Mouse (Mus musculus) liver, embryonic 16.5 days (tissue): ENCODE data around the gene Gjc3. TPM values are rescaled to one million over a fixed set of nuclear protein-coding genes. Genes with fewer than 3 reads are reported as not detected.

Experiments
- ATAC-seq: fragments of 200-750 bp; cut with Nextera tagmentation; 2 replicates; pipeline ENCODE4 v1.8.0; 2017; ENCODE audit warnings: low read depth, mild to moderate bottlenecking, moderate number of reproducible peaks, moderate library complexity
- H3K27ac ChIP-seq: fragments of 300-500 bp; sonication (generic); 2 replicates; pipeline ENCODE4 v1.5.1; 2014; ENCODE audit warnings: mild to moderate bottlenecking, low read length
- H3K27me3 ChIP-seq: fragments of 300-500 bp; sonication (generic); 2 replicates; pipeline ENCODE4 v1.6.1; 2014; ENCODE audit warnings: low read depth, low read length, mixed read lengths; ENCODE audit not compliant: control insufficient read depth, insufficient read depth
- H3K36me3 ChIP-seq: fragments of 300-500 bp; sonication (generic); 2 replicates; pipeline ENCODE4 v1.6.1; 2014; ENCODE audit warnings: mild to moderate bottlenecking; ENCODE audit not compliant: control insufficient read depth, insufficient read depth
- H3K4me1 ChIP-seq: fragments of 300-500 bp; sonication (generic); 2 replicates; pipeline ENCODE4 v1.6.1; 2014; ENCODE audit warnings: low read depth, low read length, mixed read lengths; ENCODE audit not compliant: control insufficient read depth
- H3K4me2 ChIP-seq: fragments of 300-500 bp; sonication (generic); 2 replicates; pipeline ENCODE4 v1.6.1; 2014; ENCODE audit warnings: low read depth, low read length, mixed read lengths
- H3K4me3 ChIP-seq: fragments of 300-500 bp; sonication (generic); 2 replicates; pipeline ENCODE4 v1.5.1; 2014; ENCODE audit warnings: low read depth, mild to moderate bottlenecking, low read length
- H3K9ac ChIP-seq: fragments of 300-500 bp; sonication (generic); 2 replicates; pipeline ENCODE4 v1.6.1; 2014; ENCODE audit warnings: low read depth, low read length
- H3K9me3 ChIP-seq: fragments of 300-500 bp; sonication (generic); replicated peaks from 2 replicates; pipeline ENCODE4 v1.6.1; 2016; ENCODE audit warnings: low read length; ENCODE audit not compliant: control insufficient read depth
- WGBS: fragments of 180-500 bp; shearing (Covaris S2); extraction: QIAGEN DNeasy Blood & Tissue Kit; methylation state at CpG from one replicate; pipeline ENCODE4 v1.1.7; 2014; ENCODE audit not compliant: insufficient replicate concordance; 5-methylcytosine and 5-hydroxymethylcytosine counted together
- polyA plus RNA-seq: library from polyadenylated mRNA; unstranded; fragments of >200 nt; fragmentation: Nextera tagmentation; extraction: Ambion mirVana; gene quantifications from 2 replicates; pipeline ENCODE4 v1.2.1, GENCODE M21; 2015

Gjc3 gene
- polyA plus RNA-seq, 1 experiment from 2014 or later, result not detected

- H3K9ac ChIP-seq, result no peak overlapping the region
- H3K4me1 ChIP-seq, result no peaks in the 10 kb centered on the region
- 43% methylated on average over 3 of the region's 3 CpGs for WGBS
- no peaks in the 10 kb centered on the region for H3K9me3 ChIP-seq
- no peaks in the 10 kb centered on the region for H3K36me3 ChIP-seq
- H3K4me2 ChIP-seq, result no peak overlapping the region
- ATAC-seq, result no peak
- no peak overlapping the region for H3K4me3 ChIP-seq
- H3K27me3 ChIP-seq, result no peaks in the 10 kb centered on the region
- H3K27ac ChIP-seq, result no peak overlapping the region
Observed at GRCm38 (mm10) chr5:137973738-137974137, 10.8 kb upstream of the Gjc3 start.

DNA sequence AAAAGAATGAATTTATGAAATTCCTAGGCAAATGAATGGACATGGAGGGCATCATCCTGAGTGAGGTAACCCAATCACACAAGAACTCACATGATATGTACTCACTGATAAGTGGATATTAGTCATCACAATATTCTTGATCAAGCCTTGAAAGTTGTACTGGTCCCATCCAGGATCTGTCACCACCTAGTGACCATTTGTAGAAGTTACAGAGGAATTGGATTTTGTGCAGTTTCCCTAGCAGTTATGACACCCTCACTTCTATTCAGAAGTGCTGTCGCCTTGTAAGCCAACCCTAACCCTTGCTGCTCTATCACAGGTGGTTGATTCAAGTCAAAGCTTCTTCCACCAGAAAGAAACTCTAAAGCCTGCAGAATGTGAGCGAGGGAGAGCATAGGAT lies 10.3 kb upstream of the Gjc3 start:
- Histone ChIP-seq H3K9me3 (no peaks in the 10 kb centered on the region), H3K4me2 (no peak overlapping the region), H3K4me3 (no peak overlapping the region), H3K36me3 (no peaks in the 10 kb centered on the region), H3K4me1 (no peaks in the 10 kb centered on the region), H3K27ac (no peak overlapping the region), H3K9ac (no peak overlapping the region), H3K27me3 (no peaks in the 10 kb centered on the region)
- 43% methylated on average over 2 of the region's 2 CpGs for WGBS
- no peak for ATAC-seq

- Histone ChIP-seq H3K9me3 (no peaks in the 10 kb centered on the region), H3K4me3 (no peak overlapping the region), H3K36me3 (no peaks in the 10 kb centered on the region), H3K27me3 (no peaks in the 10 kb centered on the region), H3K27ac (no peak overlapping the region), H3K4me1 (no peaks in the 10 kb centered on the region), H3K4me2 (no peak overlapping the region), H3K9ac (no peak overlapping the region)
- no peak for ATAC-seq
Observed at GRCm38 (mm10) chr5:137966492-137966891, 3.6 kb upstream of the Gjc3 start.

DNA sequence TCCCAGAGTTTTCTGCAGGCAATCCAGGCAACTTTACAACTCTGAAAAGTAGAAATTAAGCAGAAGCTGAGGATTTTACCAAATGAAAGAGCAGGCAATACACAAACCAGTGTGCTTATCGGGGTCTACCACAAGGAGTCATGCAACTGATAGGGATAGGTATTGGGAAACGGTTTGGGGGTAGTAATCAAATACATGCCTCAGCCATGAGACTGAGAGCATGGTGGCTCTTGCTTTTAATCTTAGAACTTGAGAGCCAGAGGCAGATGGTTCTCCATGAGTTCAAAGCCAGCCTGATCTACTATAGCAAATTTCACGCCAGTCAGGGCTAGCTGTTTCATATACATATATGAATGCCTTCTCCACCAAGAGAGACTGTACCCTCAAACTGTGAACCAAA lies 6.5 kb downstream of the Gjc3 start:
- no peak overlapping the region for H3K9ac ChIP-seq
- H3K4me3 ChIP-seq, result no peak overlapping the region
- H3K4me1 ChIP-seq, result no peaks in the 10 kb centered on the region
- H3K27me3 ChIP-seq, result no peaks in the 10 kb centered on the region
- no peaks in the 10 kb centered on the region for H3K36me3 ChIP-seq
- ATAC-seq, result no peak
- WGBS, result 54% methylated on average over 3 of the region's 3 CpGs
- no peak overlapping the region for H3K27ac ChIP-seq
- no peak overlapping the region for H3K4me2 ChIP-seq
- H3K9me3 ChIP-seq, result no peaks in the 10 kb centered on the region

GRCm38 (mm10) chr5:137951218-137951617 lies 11.7 kb downstream of the Gjc3 start:
- Histone ChIP-seq H3K27ac (no peak overlapping the region), H3K27me3 (no peaks in the 10 kb centered on the region), H3K4me3 (no peak overlapping the region), H3K4me2 (no peak overlapping the region), H3K36me3 (no peaks in the 10 kb centered on the region), H3K9ac (no peak overlapping the region), H3K4me1 (no peaks in the 10 kb centered on the region), H3K9me3 (no peaks in the 10 kb centered on the region)
- ATAC-seq, result no peak
- WGBS, result 27% methylated on average over 6 of the region's 6 CpGs

DNA sequence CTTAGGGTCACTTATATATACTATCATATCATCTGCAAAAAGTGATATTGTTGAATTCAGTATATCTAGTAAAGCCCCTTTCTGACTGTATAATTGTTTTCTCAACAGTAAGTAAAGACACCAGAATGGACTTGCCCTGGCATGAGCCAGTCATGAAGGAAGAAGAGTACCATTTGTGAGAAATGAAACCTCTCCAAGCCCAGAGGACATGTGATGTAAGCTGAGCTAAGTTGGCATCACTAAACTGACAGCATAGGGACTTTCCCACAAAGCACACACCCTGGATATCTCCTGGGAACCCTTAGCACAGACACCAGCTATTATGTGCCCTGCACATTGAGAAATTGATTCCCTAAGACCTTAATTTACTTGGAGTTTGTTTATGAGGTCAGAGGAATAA lies 15.6 kb downstream of the Gjc3 start:
- Histone ChIP-seq H3K9me3 (no peaks in the 10 kb centered on the region), H3K4me3 (no peak overlapping the region), H3K27ac (no peak overlapping the region), H3K36me3 (no peaks in the 10 kb centered on the region), H3K9ac (no peak overlapping the region), H3K4me2 (no peak overlapping the region), H3K4me1 (no peaks in the 10 kb centered on the region), H3K27me3 (no peaks in the 10 kb centered on the region)
- ATAC-seq, result no peak

GRCm38 (mm10) chr5:137943133-137943532 lies 19.8 kb downstream of the Gjc3 start:
- no peak for ATAC-seq
- Histone ChIP-seq H3K27ac (no peak overlapping the region), H3K4me1 (no peaks in the 10 kb centered on the region), H3K4me3 (no peak overlapping the region), H3K36me3 (no peaks in the 10 kb centered on the region), H3K9me3 (no peaks in the 10 kb centered on the region), H3K27me3 (no peaks in the 10 kb centered on the region), H3K4me2 (no peak overlapping the region), H3K9ac (no peak overlapping the region)
- 45% methylated on average over 1 of the region's 1 CpGs for WGBS

DNA sequence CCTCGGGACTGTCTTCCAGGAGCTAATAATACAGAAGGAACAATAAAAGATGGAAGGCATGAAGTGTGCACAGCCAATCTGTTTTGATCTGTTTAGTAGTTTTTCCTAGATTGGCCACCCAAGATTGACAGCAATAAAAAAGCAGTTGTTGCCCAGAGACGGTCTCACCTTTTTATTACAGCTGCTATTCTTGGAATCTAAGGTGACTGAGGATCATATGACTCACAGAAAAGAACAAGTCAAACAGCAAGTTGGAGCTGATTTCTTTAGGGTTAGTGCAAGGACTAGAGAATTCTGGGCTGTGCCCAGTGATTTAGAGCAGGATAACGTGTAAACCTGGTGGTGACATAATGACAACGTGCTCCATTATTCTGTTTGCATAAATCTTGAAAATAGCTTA lies 21.9 kb downstream of the Gjc3 start:
- WGBS, result 71% methylated on average over 4 of the region's 4 CpGs
- no peaks in the 10 kb centered on the region for H3K36me3 ChIP-seq
- H3K4me3 ChIP-seq, result no peak overlapping the region
- no peak for ATAC-seq
- no peaks in the 10 kb centered on the region for H3K9me3 ChIP-seq
- H3K27ac ChIP-seq, result no peak overlapping the region
- H3K27me3 ChIP-seq, result no peaks in the 10 kb centered on the region
- H3K9ac ChIP-seq, result no peak overlapping the region
- H3K4me1 ChIP-seq, result no peaks in the 10 kb centered on the region
- no peak overlapping the region for H3K4me2 ChIP-seq

DNA sequence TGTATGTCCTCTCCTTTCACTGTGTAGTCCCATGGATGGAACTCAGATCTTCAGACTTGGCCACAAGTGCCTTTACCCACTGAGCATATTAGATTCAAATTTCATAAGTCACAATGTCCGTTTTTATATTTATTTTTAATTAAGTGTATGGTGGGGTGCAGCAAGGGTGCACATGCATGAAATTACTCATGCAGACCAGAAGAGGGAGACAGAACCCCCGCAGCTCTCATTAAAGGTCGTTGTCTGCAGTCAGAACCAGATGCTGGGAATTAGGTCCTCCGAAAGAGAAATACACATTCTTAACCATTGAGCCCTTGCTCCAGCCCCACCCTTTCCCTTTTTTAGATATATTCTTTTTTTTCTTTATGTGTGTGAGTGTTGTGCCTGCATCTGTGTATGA lies 25.7 kb downstream of the Gjc3 start:
- no peaks in the 10 kb centered on the region for H3K4me1 ChIP-seq
- no peaks in the 10 kb centered on the region for H3K9me3 ChIP-seq
- WGBS, result 49% methylated on average over 4 of the region's 4 CpGs
- no peak for ATAC-seq
- H3K4me3 ChIP-seq, result no peak overlapping the region
- H3K9ac ChIP-seq, result no peak overlapping the region
- no peak overlapping the region for H3K4me2 ChIP-seq
- no peaks in the 10 kb centered on the region for H3K36me3 ChIP-seq
- no peak overlapping the region for H3K27ac ChIP-seq
- H3K27me3 ChIP-seq, result no peaks in the 10 kb centered on the region

DNA sequence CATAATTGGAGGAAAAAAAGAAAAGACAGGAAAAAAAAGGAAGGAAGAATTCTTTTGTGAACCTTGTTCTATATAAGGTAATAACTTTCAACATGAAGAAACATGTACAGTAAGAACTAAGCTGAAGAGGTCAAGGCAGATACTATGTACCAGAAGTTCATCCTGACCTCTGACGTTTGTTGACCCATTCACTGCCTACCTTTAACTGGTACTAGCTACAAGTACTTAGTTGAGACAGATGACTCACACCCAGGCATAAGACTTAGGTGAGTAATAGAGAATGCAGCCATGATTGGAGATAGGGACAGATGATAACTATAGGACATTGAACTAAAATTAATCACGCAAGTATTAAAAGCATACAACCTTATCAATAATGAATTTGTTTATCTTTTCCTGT lies 26.4 kb downstream of the Gjc3 start:
- Histone ChIP-seq H3K4me3 (no peak overlapping the region), H3K9me3 (no peaks in the 10 kb centered on the region), H3K4me2 (no peak overlapping the region), H3K27me3 (no peaks in the 10 kb centered on the region), H3K27ac (no peak overlapping the region), H3K36me3 (no peaks in the 10 kb centered on the region), H3K9ac (no peak overlapping the region), H3K4me1 (no peaks in the 10 kb centered on the region)
- 61% methylated on average over 2 of the region's 2 CpGs for WGBS
- ATAC-seq, result no peak
